Mouse (Mus musculus) induced T-regulatory cell, adult 2 months (primary cell): Measurements from ENCODE around the gene Tbx4.

Source experiments
- DNase-seq: peaks from one replicate; pipeline ENCODE4 v3.0.0-alpha.2; 2012; ENCODE audit warnings: low read depth

Tbx4 gene

GRCm38 (mm10) chr11:85910133-85910532, 23.9 kb downstream of the Tbx4 start:
- no peak for DNase-seq

- DNase-seq: no peak
Measured at GRCm38 (mm10) chr11:85913506-85913905, 27.3 kb downstream of the Tbx4 start.

- no peak for DNase-seq
Measured at GRCm38 (mm10) chr11:85917091-85917992, 31.1 kb downstream of the Tbx4 start.

- DNase-seq: no peak
Measured at GRCm38 (mm10) chr11:85917993-85918325, 31.7 kb downstream of the Tbx4 start.

- no peak for DNase-seq
Measured at GRCm38 (mm10) chr11:85918388-85918940, 32.2 kb downstream of the Tbx4 start.

- DNase-seq: peak; percentile 69
Measured at GRCm38 (mm10) chr11:85925294-85925743, 39.1 kb downstream of the Tbx4 start.

- DNase-seq: peak; percentile 66
Measured at GRCm38 (mm10) chr11:85926287-85926764, 40.1 kb downstream of the Tbx4 start.

GRCm38 (mm10) chr11:85928106-85928505, 41.9 kb downstream of the Tbx4 start:
- DNase-seq: no peak

- DNase-seq: peak; percentile 58
Measured at GRCm38 (mm10) chr11:85929651-85930050, 43.4 kb downstream of the Tbx4 start.

GRCm38 (mm10) chr11:85941785-85942570, 55.8 kb downstream of the Tbx4 start:
- no peak for DNase-seq

GRCm38 (mm10) chr11:85948765-85949164, 62.5 kb downstream of the Tbx4 start:
- no peak for DNase-seq

GRCm38 (mm10) chr11:85949749-85950148, 63.5 kb downstream of the Tbx4 start:
- DNase-seq: no peak

- no peak for DNase-seq
Measured at GRCm38 (mm10) chr11:85952538-85952937, 66.3 kb downstream of the Tbx4 start.

- no peak for DNase-seq
Measured at GRCm38 (mm10) chr11:85955611-85956010, 69.4 kb downstream of the Tbx4 start.

- no peak for DNase-seq
Measured at GRCm38 (mm10) chr11:85956422-85956821, 70.2 kb downstream of the Tbx4 start.

- no peak for DNase-seq
Measured at GRCm38 (mm10) chr11:85956950-85957778, 70.9 kb downstream of the Tbx4 start.

GRCm38 (mm10) chr11:85959837-85960236, 73.6 kb downstream of the Tbx4 start:
- DNase-seq: no peak

- DNase-seq: no peak
Measured at GRCm38 (mm10) chr11:85960273-85960672, 74.1 kb downstream of the Tbx4 start.

GRCm38 (mm10) chr11:85961498-85961897, 75.3 kb downstream of the Tbx4 start:
- DNase-seq: no peak
